Mouse (Mus musculus): ENCODE measurements around the gene Psd. TPM values are rescaled to one million over a fixed set of nuclear protein-coding genes. Genes with fewer than 3 reads are reported as not detected.

Psd gene
- total RNA-seq (2021), result 100 to 1,000 TPM; 605 to 647 TPM
- long read RNA-seq, experiment 1, transcript Psd-211 (8 exons, 1,705 nt), result minor isoform, 9 of 478 reads
- long read RNA-seq, experiment 1, transcript Psd-210 (16 exons, 3,398 nt), result minor isoform, 9 of 478 reads
- long read RNA-seq, experiment 1, transcript Psd-208 (8 exons, 2,034 nt), result major isoform, 246 of 478 reads
- long read RNA-seq, experiment 1, partial matches to known transcripts, result 100 of 478 reads
- long read RNA-seq, experiment 1, other reads (novel, unspliced or antisense), result 109 of 478 reads
- long read RNA-seq, experiment 2, transcript Psd-208 (8 exons, 2,034 nt), result major isoform, 245 of 553 reads
- long read RNA-seq, experiment 2, transcript Psd-210 (16 exons, 3,398 nt), result minor isoform, 17 of 553 reads
- long read RNA-seq, experiment 2, transcript Psd-202 (18 exons, 3,903 nt), result minor isoform, 7 of 553 reads
- long read RNA-seq, experiment 2, partial matches to known transcripts, result 137 of 553 reads
- long read RNA-seq, experiment 2, other reads (novel, unspliced or antisense), result 140 of 553 reads

GRCm38 (mm10) chr19:46326756-46327305, at the start of gene Psd:
Gene Psd, minus strand, starts transcription at chr19:46327156.
- intact Hi-C loops (cut with DNase I), result no loop called here
- peak within 1 kb of the TSS; percentile 63 for H3K4me3 ChIP-seq
- DNase-seq (ENCODE audit: extremely low spot score in 1 of 2, low spot score in 2 of 2), result peak; percentile 68 to 73
- peak within 1 kb of the TSS; percentile 87 for H3K27ac ChIP-seq
- no peak for TF ChIP-seq CTCF (IDR thresholded peaks at IDR 0.05)

- no peak overlapping the region for H3K4me3 ChIP-seq
- no peak for TF ChIP-seq CTCF (IDR thresholded peaks at IDR 0.05)
- intact Hi-C loops (cut with DNase I), result no loop called here
- DNase-seq (ENCODE audit: extremely low spot score in 1 of 2, low spot score in 2 of 2), result no peak
- no peak overlapping the region for H3K27ac ChIP-seq
Observed at GRCm38 (mm10) chr19:46375891-46376290, 48.9 kb upstream of the Psd start.

GRCm38 (mm10) chr19:46375489-46375888, 48.5 kb upstream of the Psd start:
- TF ChIP-seq CTCF (IDR thresholded peaks at IDR 0.05), result no peak
- DNase-seq (ENCODE audit: extremely low spot score in 1 of 2, low spot score in 2 of 2), result no peak
- Histone ChIP-seq H3K4me3 (no peak overlapping the region), H3K27ac (no peak overlapping the region)
- intact Hi-C loops (cut with DNase I), result no loop called here

GRCm38 (mm10) chr19:46374477-46375088, 47.6 kb upstream of the Psd start:
- Histone ChIP-seq H3K4me3 (no peak overlapping the region), H3K27ac (peak overlapping the region; percentile 18; the same call in 1 of the 2 replicates)
- TF ChIP-seq CTCF (IDR thresholded peaks at IDR 0.05), result no peak
- intact Hi-C loops (cut with DNase I), result no loop called here
- DNase-seq (ENCODE audit: extremely low spot score in 1 of 2, low spot score in 2 of 2), result no peak

GRCm38 (mm10) chr19:46369204-46369603, 42.2 kb upstream of the Psd start:
- peak; percentile 70 for TF ChIP-seq CTCF (IDR thresholded peaks at IDR 0.05)
- H3K27ac ChIP-seq, result peak overlapping the region; percentile 85; the same call in 1 of the 2 replicates
- peak; percentile 54 to 62 for DNase-seq (ENCODE audit: extremely low spot score in 1 of 2, low spot score in 2 of 2)
- no peak overlapping the region for H3K4me3 ChIP-seq
- intact Hi-C loops (cut with DNase I), result loop anchor here (2.0 kb wide), 2 partner anchors 30 to 64 kb away; partner anchors contain the start of genes Cuedc2 and Nfkb2

- intact Hi-C loops (cut with DNase I), result loop anchor here (2.0 kb wide), 2 partner anchors 29 to 63 kb away; partner anchors contain the start of genes Cuedc2 and Nfkb2
- H3K27ac ChIP-seq, result peak overlapping the region; percentile 85
- DNase-seq (ENCODE audit: extremely low spot score in 1 of 2, low spot score in 2 of 2), result peak; percentile 43 to 56
- peak overlapping the region; percentile 19; the same call in 1 of the 2 replicates for H3K4me3 ChIP-seq
- TF ChIP-seq CTCF (IDR thresholded peaks at IDR 0.05), result no peak
Observed at GRCm38 (mm10) chr19:46367798-46368590, 41.0 kb upstream of the Psd start.

- TF ChIP-seq CTCF (IDR thresholded peaks at IDR 0.05), result no peak
- Histone ChIP-seq H3K27ac (no peak overlapping the region), H3K4me3 (no peak overlapping the region)
- no peak for DNase-seq (ENCODE audit: extremely low spot score in 1 of 2, low spot score in 2 of 2)
- intact Hi-C loops (cut with DNase I), result no loop called here
Observed at GRCm38 (mm10) chr19:46363294-46364009, 36.5 kb upstream of the Psd start.

- no peak for DNase-seq (ENCODE audit: extremely low spot score in 1 of 2, low spot score in 2 of 2)
Observed at GRCm38 (mm10) chr19:46362104-46362503, 35.1 kb upstream of the Psd start.

GRCm38 (mm10) chr19:46358381-46358780, 31.4 kb upstream of the Psd start:
- TF ChIP-seq CTCF (IDR thresholded peaks at IDR 0.05), result no peak
- intact Hi-C loops (cut with DNase I), result no loop called here
- H3K4me3 ChIP-seq, result no peak overlapping the region
- H3K27ac ChIP-seq, result no peak overlapping the region
- DNase-seq (ENCODE audit: extremely low spot score in 1 of 2, low spot score in 2 of 2), result no peak

More at GRCm38 (mm10) chr19:46362104-46362503, 35.1 kb upstream of the Psd start:
- no peak overlapping the region for H3K4me3 ChIP-seq
- TF ChIP-seq CTCF (IDR thresholded peaks at IDR 0.05), result no peak
- no peak overlapping the region for H3K27ac ChIP-seq
- intact Hi-C loops (cut with DNase I), result no loop called here
